Mouse (Mus musculus) gastrocnemius, postnatal 10 days (tissue): ENCODE results near the gene Klf13. TPM values are rescaled to one million over a fixed set of nuclear protein-coding genes. Genes with fewer than 3 reads are reported as not detected.
A peak's percentile ranks its signal among the peaks of the same experiment; 100 is the strongest.

Experiments used
- DNase-seq: peaks from one replicate; pipeline ENCODE4 v3.0.0; 2021; ENCODE audit warnings: mixed read lengths
- total RNA-seq, 2 experiments: library from RNA; stranded (reverse); gene quantifications; 2 replicates each; pipeline ENCODE4 v1.2.3; 2021

Klf13 gene
- total RNA-seq, 2 experiments from 2014 or later: 38.3 to 50.8 TPM

- no peak for DNase-seq
These were observed 13.0 kb downstream of the Klf13 start for GRCm38 (mm10) chr7:63925413-63926360.

- DNase-seq: peak; percentile 71
These were observed 13.8 kb downstream of the Klf13 start for GRCm38 (mm10) chr7:63924747-63925412.

GRCm38 (mm10) chr7:63924151-63924550, 14.6 kb downstream of the Klf13 start:
- no peak for DNase-seq

- no peak for DNase-seq
These were observed 15.7 kb downstream of the Klf13 start for GRCm38 (mm10) chr7:63922975-63923374.

DNA sequence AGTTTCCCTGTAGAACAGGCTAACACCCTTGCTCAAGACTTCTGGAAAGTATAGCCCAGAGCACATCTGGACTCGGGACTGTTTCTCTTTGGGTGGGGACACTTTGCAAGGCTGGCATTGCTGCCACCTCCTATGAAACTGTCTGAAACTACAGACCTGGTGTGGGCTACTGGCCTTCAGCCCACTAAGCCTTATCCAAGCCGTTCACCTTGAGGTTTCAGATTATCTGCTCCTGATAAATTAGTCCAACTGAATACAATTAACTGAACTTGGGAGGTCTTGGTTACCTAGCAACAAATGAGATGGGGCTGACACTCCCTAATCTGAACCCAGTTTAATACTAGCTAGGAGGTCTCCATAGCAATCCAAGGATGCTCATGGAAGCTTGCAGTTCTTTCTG, 16.1 kb downstream of the Klf13 start:
- no peak for DNase-seq

GRCm38 (mm10) chr7:63921909-63922562, 16.7 kb downstream of the Klf13 start:
- no peak for DNase-seq

DNA sequence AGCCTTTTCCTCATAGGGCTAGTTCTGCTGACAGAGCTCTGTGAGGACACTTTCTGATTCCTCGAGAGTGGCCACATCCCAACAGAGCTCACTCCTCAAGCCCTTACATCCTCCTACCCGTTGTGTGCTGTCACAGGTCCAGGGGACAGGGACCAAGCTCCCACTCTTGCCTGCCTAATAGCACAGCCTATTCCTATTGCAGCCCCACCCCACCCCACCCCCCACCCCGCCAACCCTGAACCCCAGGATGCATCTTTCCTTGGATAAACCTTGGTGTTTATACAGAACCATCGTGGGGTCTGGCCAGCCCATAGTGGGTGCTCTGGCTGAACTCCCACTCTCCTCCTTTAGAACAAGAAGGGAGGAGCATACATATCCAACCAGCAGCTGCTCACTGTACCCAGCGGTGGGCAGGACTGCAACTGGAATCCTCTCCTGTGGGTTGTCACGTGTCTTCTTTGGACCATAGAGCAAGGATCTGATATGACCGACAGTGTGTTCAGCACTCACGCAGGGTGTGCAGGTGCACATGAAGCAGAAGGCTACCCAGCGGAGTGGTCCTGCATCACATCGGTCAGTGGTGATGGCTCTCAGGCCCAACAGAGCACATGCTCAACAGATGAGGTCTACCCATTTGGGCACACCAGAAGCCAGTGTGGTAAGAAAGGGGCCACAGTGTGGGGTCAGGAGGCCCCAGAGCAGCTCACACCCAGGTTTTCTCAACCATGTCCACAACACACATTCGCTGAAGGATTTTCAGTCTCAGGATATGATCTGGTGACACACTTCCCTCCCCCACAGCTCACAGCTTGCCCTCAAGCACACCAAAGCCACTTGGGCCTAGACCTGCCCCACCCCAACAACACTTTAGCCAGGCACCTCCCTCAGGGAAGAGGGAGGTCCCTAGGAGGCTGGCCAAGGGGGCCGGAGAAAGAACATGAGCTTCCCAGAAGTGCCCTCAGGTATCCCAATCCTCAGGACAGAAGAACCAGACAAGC, 19.6 kb downstream of the Klf13 start:
- DNase-seq: no peak

DNA sequence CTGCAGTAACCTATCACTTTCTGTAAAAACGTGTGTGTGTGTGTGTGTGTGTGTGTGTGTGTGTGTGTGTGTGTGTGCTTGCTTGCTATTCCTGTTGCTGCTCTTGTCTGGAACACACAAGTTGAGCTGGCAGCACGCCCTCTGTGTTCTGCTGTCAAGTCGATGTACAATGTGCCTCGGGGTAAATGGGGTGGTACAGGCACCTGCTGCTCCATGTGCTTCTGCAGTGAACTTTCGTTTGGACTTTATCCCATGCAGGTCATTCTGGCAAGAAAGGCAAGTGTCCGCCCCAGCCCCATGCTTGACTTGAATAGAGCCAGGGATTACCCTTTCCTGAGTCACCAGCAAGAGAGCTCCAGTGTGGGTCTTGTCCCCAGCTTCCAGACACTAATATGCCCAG, 21.0 kb downstream of the Klf13 start:
- DNase-seq: peak; percentile 47

GRCm38 (mm10) chr7:63916268-63916907, 22.3 kb downstream of the Klf13 start, which contains the start of gene E030018B13Rik:
E030018B13Rik (plus strand) TSS chr7:63916857.
- DNase-seq: no peak

GRCm38 (mm10) chr7:63914891-63915290, 23.8 kb downstream of the Klf13 start:
- no peak for DNase-seq

GRCm38 (mm10) chr7:63913724-63914692, 24.7 kb downstream of the Klf13 start:
- DNase-seq: no peak

DNA sequence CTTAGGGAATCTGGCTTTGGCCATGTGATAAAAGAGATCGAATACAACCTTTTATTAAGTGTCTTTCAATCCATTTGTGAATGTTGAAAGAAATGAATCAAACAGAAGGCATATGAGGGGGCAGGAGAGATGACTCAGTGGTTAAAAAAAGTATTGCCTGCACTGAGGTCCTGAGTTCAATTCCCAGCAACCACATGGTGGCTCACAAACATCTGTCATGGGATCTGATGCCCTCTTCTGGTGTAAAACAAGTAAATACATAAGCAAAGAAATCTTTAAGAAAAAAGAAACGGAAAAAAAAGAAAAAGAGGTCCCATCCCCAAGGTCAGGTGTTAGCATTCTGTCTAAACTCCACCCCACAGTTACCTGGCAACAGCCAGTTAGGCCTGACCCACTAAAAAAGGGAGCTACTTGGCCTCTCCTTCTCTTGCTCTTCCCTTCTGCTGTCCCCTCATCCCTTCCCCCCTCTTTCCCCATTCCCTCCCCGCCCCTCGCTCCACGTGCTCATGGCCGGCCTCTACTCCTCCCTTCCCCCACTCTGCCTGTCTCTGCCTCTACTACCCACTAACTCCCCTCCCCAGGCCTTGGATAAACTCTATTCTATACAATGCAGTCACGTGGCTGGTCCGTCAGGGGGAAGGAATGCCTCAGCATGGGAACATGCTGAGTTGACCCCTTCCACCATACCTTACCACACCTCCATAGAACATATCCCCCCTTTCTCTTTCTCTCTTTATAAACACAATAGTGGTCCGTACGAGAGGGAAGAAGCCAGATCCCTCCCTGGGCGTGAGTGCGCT, 25.6 kb downstream of the Klf13 start:
- no peak for DNase-seq

DNA sequence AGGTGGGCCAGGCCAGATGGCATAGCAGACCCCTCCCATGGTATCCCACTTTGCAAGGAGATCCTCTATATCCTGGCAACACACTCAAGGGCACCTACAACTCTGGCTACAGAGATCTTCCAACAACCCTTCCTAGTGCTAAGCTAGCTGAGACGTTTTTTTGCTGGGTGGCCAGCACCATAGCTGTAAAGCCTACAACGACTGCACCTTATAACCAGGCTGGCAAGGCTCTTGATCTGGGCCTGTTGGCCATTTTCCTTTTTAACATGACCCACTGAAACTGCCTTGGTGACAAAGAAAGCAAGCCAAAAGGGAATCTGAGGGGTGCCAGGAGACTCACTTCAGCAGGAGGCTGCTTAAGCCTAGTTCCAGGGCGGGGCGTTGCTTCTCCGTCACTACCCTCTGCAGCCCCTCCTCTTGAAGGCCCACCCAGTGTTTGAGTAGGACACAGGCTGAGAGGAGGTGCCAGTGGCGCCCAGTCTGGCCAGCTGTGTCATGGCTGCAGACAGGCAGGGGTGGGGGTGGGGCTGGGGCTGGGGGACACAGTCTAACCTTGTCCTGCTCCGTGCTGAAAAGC, 26.4 kb downstream of the Klf13 start:
- peak; percentile 42 for DNase-seq

- DNase-seq: peak; percentile 77
These were observed 27.1 kb downstream of the Klf13 start for GRCm38 (mm10) chr7:63911383-63912233.

DNA sequence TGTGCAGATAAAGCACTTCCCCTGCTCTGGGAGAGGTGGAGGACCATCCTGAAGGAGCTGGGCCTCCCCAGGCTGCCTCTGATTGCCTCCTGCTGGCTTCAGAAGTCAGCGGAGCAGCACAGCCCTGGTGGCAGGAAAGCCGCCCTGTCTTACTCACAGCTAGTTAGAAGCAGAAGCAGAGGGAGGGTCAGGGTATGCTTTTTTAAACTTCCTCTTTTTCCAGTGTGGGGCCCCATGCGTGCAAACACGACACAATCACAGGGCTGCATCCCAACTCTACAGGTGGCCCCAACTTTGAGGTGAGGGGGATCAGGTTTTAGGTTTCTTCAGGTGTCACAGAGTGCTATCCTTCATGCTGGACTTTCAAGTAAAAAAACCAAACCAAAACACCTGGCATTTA, 27.8 kb downstream of the Klf13 start:
- no peak for DNase-seq

- DNase-seq: no peak
These were observed 28.5 kb downstream of the Klf13 start for GRCm38 (mm10) chr7:63910225-63910624.

DNA sequence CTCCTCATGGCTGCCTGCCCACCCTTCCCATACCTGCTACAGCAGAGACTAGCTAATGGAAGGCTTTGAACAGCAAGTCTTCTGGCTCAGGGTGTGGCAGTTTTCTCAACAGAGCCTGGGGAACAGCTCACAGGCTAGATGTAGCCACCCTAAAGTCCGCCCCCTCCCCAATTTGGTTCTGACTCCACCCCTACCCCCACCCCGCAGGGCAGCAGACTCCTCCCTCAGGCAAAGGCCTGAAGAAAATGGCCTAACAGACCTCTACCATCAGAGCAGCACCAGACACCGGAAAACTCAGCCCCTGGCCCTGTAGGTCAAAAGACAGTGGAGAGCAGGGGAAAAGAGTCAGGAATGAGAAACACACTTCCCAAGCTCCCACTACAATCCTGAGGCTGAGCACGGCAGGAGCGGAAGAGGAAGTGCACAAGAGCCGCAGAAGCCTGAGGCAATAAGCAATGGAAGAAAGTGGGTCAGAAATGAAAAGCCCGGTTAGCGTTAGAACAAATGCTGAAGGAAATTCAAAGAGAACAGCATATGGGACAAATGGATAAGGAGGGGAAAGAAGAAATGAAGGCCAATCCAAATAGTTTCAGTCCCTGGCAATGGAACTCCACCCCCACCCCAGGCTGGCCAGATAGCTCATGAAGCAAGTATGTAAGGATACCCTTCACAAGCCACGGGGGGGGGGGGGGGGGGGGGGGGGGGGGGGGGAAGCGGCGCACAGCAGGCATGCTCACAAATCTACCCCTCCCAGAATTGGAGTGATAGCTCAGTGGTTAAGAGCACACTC, 30.0 kb downstream of the Klf13 start:
- no peak for DNase-seq
